Mouse (Mus musculus) gastrocnemius, adult 18-20 months (tissue): ENCODE results near the gene Cd180. TPM values are rescaled to one million over a fixed set of nuclear protein-coding genes. Genes with fewer than 3 reads are reported as not detected.
"Not testable (repeated sequence)": the region's sequence is repeated elsewhere in the genome, so short reads cannot be mapped to it uniquely, and the experiment has no call there.

Source experiments
- DNase-seq: peaks from one replicate; pipeline ENCODE4 v3.0.0; 2021; ENCODE audit warnings: low spot score
- total RNA-seq, 2 experiments: library from RNA; stranded (reverse); gene quantifications; 2 replicates each; pipeline ENCODE4 v1.2.3; 2021

The Cd180 gene
- total RNA-seq, 2 experiments from 2014 or later, result 0.12 TPM; not detected in 1

DNA sequence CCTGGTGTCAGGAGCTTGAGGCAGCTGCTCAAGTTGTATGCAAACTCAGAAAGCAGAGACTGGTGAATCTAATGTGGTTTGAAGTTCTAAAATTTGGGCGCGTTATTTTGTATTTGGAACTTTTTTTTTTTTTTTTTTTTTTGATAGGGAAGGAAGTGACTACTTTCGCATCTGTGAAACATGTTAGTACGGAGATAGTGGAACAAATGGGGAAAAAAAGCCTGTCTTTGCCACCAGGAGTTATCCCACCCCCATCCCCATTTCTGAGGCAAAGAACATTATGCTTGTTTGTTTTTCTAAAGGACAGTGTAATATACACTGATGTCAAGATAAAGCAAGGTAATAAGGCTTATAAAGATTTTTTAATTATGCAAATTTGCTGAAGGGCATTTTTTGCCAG, 15.8 kb upstream of the Cd180 start:
- not testable (repeated sequence) for DNase-seq

DNA sequence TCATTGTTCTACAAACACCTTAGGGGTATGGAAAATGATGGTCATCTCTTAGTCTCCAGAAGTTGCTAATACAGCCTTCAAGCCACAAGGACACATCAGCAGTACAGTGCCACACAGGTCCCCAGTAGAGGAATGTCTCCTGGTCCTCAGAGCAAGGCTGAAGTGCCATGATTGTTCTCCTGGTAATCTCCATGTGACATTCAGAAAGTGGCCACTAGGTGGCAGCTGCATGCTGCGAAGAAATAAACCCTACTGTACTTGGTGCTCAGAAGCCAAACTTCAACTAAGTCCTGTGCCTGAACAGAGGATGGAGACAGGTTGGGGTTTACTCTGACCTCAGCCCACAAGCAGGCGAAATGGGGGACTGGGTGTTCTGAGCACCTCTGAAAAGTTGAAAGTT, 14.9 kb upstream of the Cd180 start:
- DNase-seq, result peak; percentile 75

DNA sequence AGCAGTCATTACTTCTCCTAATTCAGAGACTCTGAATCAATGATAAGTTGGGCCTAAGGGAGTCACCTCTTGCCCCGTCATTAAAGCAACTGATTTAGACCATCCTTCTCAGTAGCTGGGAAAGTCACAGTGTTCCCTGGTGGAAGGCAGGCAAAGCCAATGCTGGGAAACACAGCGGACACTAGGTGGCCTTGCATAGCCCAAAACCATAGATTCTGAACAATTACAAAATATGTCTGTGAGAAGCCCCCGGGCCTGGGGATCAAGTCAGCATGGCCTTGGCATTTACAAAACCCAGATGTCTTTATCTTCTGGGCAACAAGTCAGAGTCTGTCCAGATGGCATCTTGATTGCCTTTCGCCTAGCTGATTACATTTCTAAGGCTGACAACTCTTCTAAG, 8.5 kb upstream of the Cd180 start:
- DNase-seq, result no peak

GRCm38 (mm10) chr13:102688121-102688520, 5.2 kb upstream of the Cd180 start:
- no peak for DNase-seq

DNA sequence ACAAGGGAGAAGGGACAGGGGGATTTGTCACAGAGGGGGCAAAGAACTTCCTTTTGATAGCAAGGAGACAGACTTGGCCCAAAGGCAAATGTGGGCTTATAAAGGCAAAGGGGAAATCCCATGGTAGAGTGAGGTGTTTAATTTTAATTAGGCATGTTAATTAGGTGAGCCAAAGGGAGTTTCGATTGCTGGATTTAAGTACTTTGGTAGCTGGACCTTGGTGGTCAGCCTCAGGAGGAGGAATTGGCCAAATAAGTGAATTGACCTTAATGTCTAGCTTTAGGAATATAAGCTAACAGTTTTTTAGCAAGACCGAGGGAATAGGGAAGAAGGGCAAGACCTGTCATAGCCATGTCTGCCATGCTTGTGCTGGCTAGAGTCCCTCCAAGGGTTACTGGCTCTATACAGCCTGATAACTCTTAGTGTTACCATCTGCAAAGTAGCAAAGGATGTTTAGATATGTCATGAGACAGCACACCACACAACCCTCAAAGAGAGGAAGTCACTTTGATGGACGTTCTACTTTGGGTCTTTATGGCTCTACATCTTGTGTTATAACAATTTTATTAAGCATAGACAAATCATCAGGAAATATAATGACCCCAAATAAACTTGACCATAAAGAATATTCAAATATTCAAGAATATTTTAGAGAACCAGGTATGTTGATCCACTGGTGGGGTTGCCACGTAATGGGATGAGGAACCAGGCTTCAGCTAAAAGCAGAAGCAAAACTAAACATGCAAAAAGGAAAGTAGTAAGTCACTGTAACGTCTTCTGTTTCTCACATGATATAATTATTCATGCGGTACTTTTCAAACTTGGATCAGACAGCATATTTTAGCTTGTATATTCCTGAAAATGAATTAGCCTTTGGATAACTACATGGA, 3.9 kb upstream of the Cd180 start:
- no peak for DNase-seq

- no peak for DNase-seq
Observed at GRCm38 (mm10) chr13:102690184-102690583, 3.2 kb upstream of the Cd180 start.

- DNase-seq, result no peak
Observed at GRCm38 (mm10) chr13:102691408-102692150, 1.8 kb upstream of the Cd180 start.

- no peak for DNase-seq
Observed at GRCm38 (mm10) chr13:102694154-102694553, 796 bp downstream of the Cd180 start.

GRCm38 (mm10) chr13:102695121-102695905, 2.0 kb downstream of the Cd180 start:
- no peak for DNase-seq

DNA sequence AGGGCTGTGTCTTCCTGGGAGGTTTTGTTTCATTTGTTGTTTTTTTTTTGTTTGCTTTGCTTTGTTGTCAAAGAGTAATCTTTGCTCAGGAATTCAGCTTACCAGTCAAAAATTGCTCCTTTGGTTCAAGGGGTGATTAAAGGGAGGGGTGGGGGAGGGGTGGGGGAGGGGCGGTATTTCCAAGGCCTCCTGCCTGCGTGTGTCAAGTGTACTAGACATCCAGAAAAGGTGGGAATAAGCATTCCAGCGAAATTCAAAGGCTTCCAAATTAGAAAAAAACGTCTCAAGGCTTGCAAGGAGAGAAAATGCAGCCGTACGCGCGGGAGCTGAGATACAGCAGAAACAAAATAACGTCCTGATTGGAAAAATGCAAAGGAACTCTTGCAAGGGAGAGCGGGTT, 5.0 kb downstream of the Cd180 start:
- DNase-seq, result no peak

GRCm38 (mm10) chr13:102698751-102699323, 5.5 kb downstream of the Cd180 start:
- DNase-seq, result peak; percentile 12

GRCm38 (mm10) chr13:102700176-102700575, 6.8 kb downstream of the Cd180 start:
- no peak for DNase-seq

DNA sequence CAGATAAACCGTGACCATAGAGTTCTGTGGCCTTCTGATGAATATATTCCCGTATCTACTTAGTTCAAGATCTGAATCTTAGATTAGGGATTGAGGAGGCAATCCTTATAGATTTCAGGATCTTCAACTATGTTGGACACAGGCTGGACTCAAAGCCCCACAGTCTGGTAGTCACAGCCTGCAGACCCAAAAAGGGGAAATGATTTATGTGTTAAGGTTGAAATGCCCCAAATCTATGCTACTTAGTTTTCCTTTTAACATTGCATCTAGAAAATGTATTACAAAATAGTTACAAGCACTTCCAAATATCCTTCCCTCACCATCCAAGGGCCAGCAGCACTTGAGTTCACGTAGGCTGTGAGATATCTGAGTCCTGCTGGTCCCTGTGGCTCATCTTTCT, 7.4 kb downstream of the Cd180 start:
- DNase-seq, result no peak

- DNase-seq, result no peak
Observed at GRCm38 (mm10) chr13:102716973-102717372, 23.6 kb downstream of the Cd180 start.

GRCm38 (mm10) chr13:102725416-102725815, 32.1 kb downstream of the Cd180 start:
- DNase-seq, result no peak

- no peak for DNase-seq
Observed at GRCm38 (mm10) chr13:102725906-102726305, 32.5 kb downstream of the Cd180 start.

- DNase-seq, result no peak
Observed at GRCm38 (mm10) chr13:102726876-102727275, 33.5 kb downstream of the Cd180 start.

- DNase-seq, result no peak
Observed at GRCm38 (mm10) chr13:102728035-102728434, 34.7 kb downstream of the Cd180 start.

DNA sequence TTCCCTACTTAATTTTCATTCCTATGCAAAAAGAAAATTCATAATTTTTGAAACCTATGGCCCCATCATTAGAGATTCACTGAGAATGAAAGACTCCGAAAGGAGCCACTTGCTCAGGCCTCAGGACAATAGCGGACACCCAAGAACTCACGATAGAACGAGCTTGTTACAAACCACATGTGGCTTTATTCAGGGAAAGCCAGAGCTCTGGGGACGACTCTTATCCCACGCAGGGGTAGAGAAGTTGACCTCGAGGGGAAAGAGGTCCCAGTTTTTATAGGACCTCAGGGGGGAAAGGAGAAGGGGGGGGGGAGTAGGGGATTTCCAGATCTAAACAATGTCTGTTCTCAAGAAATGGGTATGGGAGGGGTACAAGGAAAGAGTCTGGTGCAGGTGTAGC, 35.6 kb downstream of the Cd180 start:
- not testable (repeated sequence) for DNase-seq

DNA sequence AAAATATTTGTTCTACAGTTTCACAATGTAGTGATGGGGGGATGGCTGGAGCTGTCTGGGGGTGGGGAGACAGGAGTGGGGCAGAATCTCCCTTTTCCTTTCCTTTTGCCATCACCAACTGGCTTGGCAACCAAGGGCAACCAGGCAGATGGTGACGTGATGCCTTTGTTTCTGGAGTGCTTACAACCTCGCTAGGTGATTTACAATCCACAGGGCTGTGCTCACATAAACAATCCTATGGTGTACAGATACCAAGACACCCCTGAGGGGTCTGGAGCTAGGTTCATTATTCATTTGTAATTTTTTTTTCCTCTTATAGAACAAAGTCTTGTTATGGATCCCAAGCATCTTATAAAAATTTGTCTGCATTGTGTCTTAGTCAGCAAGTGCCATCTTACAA, 39.7 kb downstream of the Cd180 start:
- DNase-seq, result no peak

DNA sequence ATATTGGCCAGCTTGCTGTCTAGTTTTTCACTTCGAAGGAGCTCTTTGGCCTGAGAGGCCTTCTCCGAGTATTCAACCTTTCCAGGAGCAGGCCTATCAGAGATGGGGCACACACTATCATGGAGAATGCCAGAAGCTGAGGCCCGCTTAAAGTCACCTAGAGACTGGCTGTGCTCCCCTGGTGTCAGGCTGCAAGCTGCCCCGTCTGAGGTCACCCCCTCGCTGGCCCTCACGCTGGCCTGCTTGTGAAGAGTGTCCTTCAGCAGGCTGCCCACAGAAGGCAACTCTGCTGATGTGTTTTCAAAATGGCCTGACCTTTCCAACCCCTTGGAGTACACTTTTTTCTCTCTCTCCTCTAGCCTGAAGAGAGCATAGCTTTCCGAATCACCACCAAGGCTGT, 44.5 kb downstream of the Cd180 start:
- no peak for DNase-seq
